Mouse (Mus musculus): ENCODE measurements around the gene Dnajb4.

Gene Dnajb4

GRCm38 (mm10) chr3:152171236-152171635 lies 38.9 kb downstream of the Dnajb4 start:
- DNase-seq, result no peak

- DNase-seq, result no peak
Observed at GRCm38 (mm10) chr3:152170407-152170806, 39.7 kb downstream of the Dnajb4 start.

- DNase-seq, result no peak
Observed at GRCm38 (mm10) chr3:152168007-152168406, 42.1 kb downstream of the Dnajb4 start.

- DNase-seq, result peak; percentile 15 to 20
Observed at GRCm38 (mm10) chr3:152166699-152167451, 43.2 kb downstream of the Dnajb4 start.

GRCm38 (mm10) chr3:152166099-152166423 lies 44.0 kb downstream of the Dnajb4 start, which contains the start of gene Gipc2:
Gene Gipc2, minus strand, starts transcription at chr3:152166230.
- DNase-seq, result no peak

GRCm38 (mm10) chr3:152165351-152166098 lies 44.6 kb downstream of the Dnajb4 start:
- DNase-seq, result peak; percentile 51 to 63

- DNase-seq, result no peak
Observed at GRCm38 (mm10) chr3:152165014-152165350, 45.1 kb downstream of the Dnajb4 start.

GRCm38 (mm10) chr3:152163320-152163719 lies 46.8 kb downstream of the Dnajb4 start:
- DNase-seq, result no peak

- no peak for DNase-seq
Observed at GRCm38 (mm10) chr3:152160607-152161006, 49.5 kb downstream of the Dnajb4 start.

- no peak for DNase-seq
Observed at GRCm38 (mm10) chr3:152159321-152159720, 50.8 kb downstream of the Dnajb4 start.

- no peak for DNase-seq
Observed at GRCm38 (mm10) chr3:152158344-152159291, 51.5 kb downstream of the Dnajb4 start.

- DNase-seq, result no peak
Observed at GRCm38 (mm10) chr3:152156816-152157496, 53.1 kb downstream of the Dnajb4 start.

- DNase-seq, result no peak
Observed at GRCm38 (mm10) chr3:152155296-152155948, 54.7 kb downstream of the Dnajb4 start.

GRCm38 (mm10) chr3:152154095-152154494 lies 56.0 kb downstream of the Dnajb4 start:
- no peak for DNase-seq

GRCm38 (mm10) chr3:152153152-152153551 lies 57.0 kb downstream of the Dnajb4 start:
- DNase-seq, result no peak

GRCm38 (mm10) chr3:152152483-152152804 lies 57.7 kb downstream of the Dnajb4 start:
- no peak for DNase-seq

GRCm38 (mm10) chr3:152151725-152152482 lies 58.2 kb downstream of the Dnajb4 start:
- DNase-seq, result no peak

- DNase-seq, result no peak
Observed at GRCm38 (mm10) chr3:152149863-152150262, 60.2 kb downstream of the Dnajb4 start.

- no peak for DNase-seq
Observed at GRCm38 (mm10) chr3:152149449-152149848, 60.7 kb downstream of the Dnajb4 start.

- DNase-seq, result peak; percentile 11 to 40
Observed at GRCm38 (mm10) chr3:152147085-152147831, 62.8 kb downstream of the Dnajb4 start.

GRCm38 (mm10) chr3:152145186-152145585 lies 64.9 kb downstream of the Dnajb4 start:
- peak; percentile 12 to 36 for DNase-seq
